Mouse (Mus musculus): ENCODE results near the gene Prdm16. TPM values are rescaled to one million over a fixed set of nuclear protein-coding genes. Genes with fewer than 3 reads are reported as not detected.

The Prdm16 gene
- polyA plus RNA-seq, 1 experiment from 2014 or later, result 115 TPM

- Histone ChIP-seq H3K9ac (replicated peaks) (no peak overlapping the region), H3K4me3 (replicated peaks) (no peak overlapping the region), H3K27ac (peak overlapping the region; percentile 31; the same call in 1 of the 2 replicates), H3K4me1 (replicated peaks) (peaks cover 75% of the 10 kb centered on the region), H3K4me2 (no peak overlapping the region; the same call in 1 of the 2 replicates), H3K27me3 (no peaks in the 10 kb centered on the region), H3K36me3 (no peaks in the 10 kb centered on the region), H3K9me3 (no peaks in the 10 kb centered on the region)
- no peak for ATAC-seq (ENCODE audit: insufficient number of reproducible peaks, insufficient read depth, low FRiP score, low TSS enrichment, low read depth)
- WGBS, result 43% methylated on average over 15 of the region's 15 CpGs
Observed at GRCm38 (mm10) chr4:154512518-154513090, 124.1 kb downstream of the Prdm16 start.

GRCm38 (mm10) chr4:154511767-154512166 is 124.9 kb downstream of the Prdm16 start:
- Histone ChIP-seq H3K4me1 (replicated peaks) (peaks cover 77% of the 10 kb centered on the region), H3K27me3 (no peaks in the 10 kb centered on the region), H3K27ac (0 out of 2 replicates have a peak overlapping the region, but pooled peaks have one; percentile 51), H3K4me2 (no peak overlapping the region), H3K9me3 (no peaks in the 10 kb centered on the region), H3K4me3 (replicated peaks) (no peak overlapping the region), H3K36me3 (no peaks in the 10 kb centered on the region), H3K9ac (replicated peaks) (no peak overlapping the region)
- WGBS, result 27% methylated on average over 4 of the region's 4 CpGs
- no peak for ATAC-seq (ENCODE audit: insufficient number of reproducible peaks, insufficient read depth, low FRiP score, low TSS enrichment, low read depth)

GRCm38 (mm10) chr4:154506774-154507435 is 129.8 kb downstream of the Prdm16 start:
- Histone ChIP-seq H3K9me3 (no peaks in the 10 kb centered on the region), H3K9ac (replicated peaks) (no peak overlapping the region)
- WGBS, result 26% methylated on average over 20 of the region's 20 CpGs

GRCm38 (mm10) chr4:154505313-154505712 is 131.4 kb downstream of the Prdm16 start:
- Histone ChIP-seq H3K27ac (no peak overlapping the region), H3K4me2 (no peak overlapping the region), H3K36me3 (no peaks in the 10 kb centered on the region), H3K4me3 (replicated peaks) (no peak overlapping the region), H3K9me3 (no peaks in the 10 kb centered on the region), H3K27me3 (peaks cover 4% of the 10 kb centered on the region; the same call in 1 of the 2 replicates), H3K4me1 (replicated peaks) (peaks cover 57% of the 10 kb centered on the region), H3K9ac (replicated peaks) (no peak overlapping the region)
- no peak for ATAC-seq (ENCODE audit: insufficient number of reproducible peaks, insufficient read depth, low FRiP score, low TSS enrichment, low read depth)
- 86% methylated on average over 5 of the region's 5 CpGs for WGBS

More at GRCm38 (mm10) chr4:154506774-154507435, 129.8 kb downstream of the Prdm16 start:
- Histone ChIP-seq H3K4me3 (replicated peaks) (no peak overlapping the region), H3K4me1 (replicated peaks) (peaks cover 58% of the 10 kb centered on the region), H3K27ac (no peak overlapping the region), H3K27me3 (0 out of 2 replicates have a peak, but pooled peaks cover 4% of the 10 kb centered on the region), H3K36me3 (no peaks in the 10 kb centered on the region), H3K4me2 (no peak overlapping the region)
- ATAC-seq (ENCODE audit: insufficient number of reproducible peaks, insufficient read depth, low FRiP score, low TSS enrichment, low read depth), result no peak

- Histone ChIP-seq H3K27ac (no peak overlapping the region), H3K4me2 (no peak overlapping the region), H3K27me3 (peaks cover 7% of the 10 kb centered on the region; the same call in 1 of the 2 replicates), H3K4me1 (replicated peaks) (peaks cover 64% of the 10 kb centered on the region), H3K36me3 (no peaks in the 10 kb centered on the region), H3K9ac (replicated peaks) (no peak overlapping the region), H3K4me3 (replicated peaks) (no peak overlapping the region), H3K9me3 (no peaks in the 10 kb centered on the region)
- 59% methylated on average over 21 of the region's 21 CpGs for WGBS
- no peak for ATAC-seq (ENCODE audit: insufficient number of reproducible peaks, insufficient read depth, low FRiP score, low TSS enrichment, low read depth)
Observed at GRCm38 (mm10) chr4:154503260-154503829, 133.3 kb downstream of the Prdm16 start.

- Histone ChIP-seq H3K27ac (no peak overlapping the region), H3K9me3 (no peaks in the 10 kb centered on the region), H3K4me3 (replicated peaks) (no peak overlapping the region), H3K4me2 (no peak overlapping the region), H3K27me3 (peaks cover 9% of the 10 kb centered on the region; the same call in 1 of the 2 replicates), H3K4me1 (replicated peaks) (peaks cover 67% of the 10 kb centered on the region), H3K9ac (replicated peaks) (no peak overlapping the region), H3K36me3 (no peaks in the 10 kb centered on the region)
- 68% methylated on average over 16 of the region's 16 CpGs for WGBS
- no peak for ATAC-seq (ENCODE audit: insufficient number of reproducible peaks, insufficient read depth, low FRiP score, low TSS enrichment, low read depth)
Observed at GRCm38 (mm10) chr4:154502403-154503000, 134.2 kb downstream of the Prdm16 start.

GRCm38 (mm10) chr4:154500695-154501094 is 136.0 kb downstream of the Prdm16 start:
- Histone ChIP-seq H3K36me3 (no peaks in the 10 kb centered on the region), H3K9me3 (no peaks in the 10 kb centered on the region), H3K4me3 (replicated peaks) (no peak overlapping the region), H3K4me2 (no peak overlapping the region), H3K27me3 (peaks cover 9% of the 10 kb centered on the region; the same call in 1 of the 2 replicates), H3K9ac (replicated peaks) (no peak overlapping the region), H3K27ac (no peak overlapping the region), H3K4me1 (replicated peaks) (peaks cover 78% of the 10 kb centered on the region)
- ATAC-seq (ENCODE audit: insufficient number of reproducible peaks, insufficient read depth, low FRiP score, low TSS enrichment, low read depth), result no peak
- WGBS, result 82% methylated on average over 9 of the region's 9 CpGs

- peaks cover 86% of the 10 kb centered on the region for H3K4me1 ChIP-seq (replicated peaks)
- H3K4me3 ChIP-seq (replicated peaks), result no peak overlapping the region
- no peak overlapping the region; the same call in 1 of the 2 replicates for H3K4me2 ChIP-seq
- H3K27ac ChIP-seq, result peak overlapping the region; percentile 45; the same call in 1 of the 2 replicates
- ATAC-seq (ENCODE audit: insufficient number of reproducible peaks, insufficient read depth, low FRiP score, low TSS enrichment, low read depth), result no peak
- 39% methylated on average over 29 of the region's 29 CpGs for WGBS
- H3K9ac ChIP-seq (replicated peaks), result no peak overlapping the region
- H3K36me3 ChIP-seq, result no peaks in the 10 kb centered on the region
- peaks cover 9% of the 10 kb centered on the region; the same call in 1 of the 2 replicates for H3K27me3 ChIP-seq
- H3K9me3 ChIP-seq, result no peaks in the 10 kb centered on the region
Observed at GRCm38 (mm10) chr4:154499701-154500523, 136.8 kb downstream of the Prdm16 start.

GRCm38 (mm10) chr4:154497423-154498175 is 139.1 kb downstream of the Prdm16 start:
- no peak for ATAC-seq (ENCODE audit: insufficient number of reproducible peaks, insufficient read depth, low FRiP score, low TSS enrichment, low read depth)
- Histone ChIP-seq H3K4me1 (replicated peaks) (peaks cover 94% of the 10 kb centered on the region), H3K4me2 (no peak overlapping the region), H3K9ac (replicated peaks) (no peak overlapping the region), H3K27me3 (peaks cover 4% of the 10 kb centered on the region; the same call in 1 of the 2 replicates), H3K36me3 (no peaks in the 10 kb centered on the region), H3K4me3 (replicated peaks) (no peak overlapping the region), H3K9me3 (no peaks in the 10 kb centered on the region), H3K27ac (no peak overlapping the region)
- 82% methylated on average over 4 of the region's 4 CpGs for WGBS

- peaks cover 94% of the 10 kb centered on the region for H3K4me1 ChIP-seq (replicated peaks)
- peak; percentile 22; the same call in 1 of the 2 replicates for ATAC-seq (ENCODE audit: insufficient number of reproducible peaks, insufficient read depth, low FRiP score, low TSS enrichment, low read depth)
- no peak overlapping the region for H3K4me3 ChIP-seq (replicated peaks)
- no peaks in the 10 kb centered on the region for H3K9me3 ChIP-seq
- 10% methylated on average over 7 of the region's 7 CpGs for WGBS
- H3K27me3 ChIP-seq, result peaks cover 4% of the 10 kb centered on the region; the same call in 1 of the 2 replicates
- H3K36me3 ChIP-seq, result no peaks in the 10 kb centered on the region
- H3K9ac ChIP-seq (replicated peaks), result no peak overlapping the region
- H3K27ac ChIP-seq, result 0 out of 2 replicates have a peak overlapping the region, but pooled peaks have one; percentile 1
- H3K4me2 ChIP-seq, result no peak overlapping the region
Observed at GRCm38 (mm10) chr4:154496991-154497390, 139.7 kb downstream of the Prdm16 start.
